Mouse (Mus musculus): ENCODE data around the gene Fam166a.
"Not testable (repeated sequence)": the region's sequence is repeated elsewhere in the genome, so short reads cannot be mapped to it uniquely, and the experiment has no call there.

Gene Fam166a

DNA sequence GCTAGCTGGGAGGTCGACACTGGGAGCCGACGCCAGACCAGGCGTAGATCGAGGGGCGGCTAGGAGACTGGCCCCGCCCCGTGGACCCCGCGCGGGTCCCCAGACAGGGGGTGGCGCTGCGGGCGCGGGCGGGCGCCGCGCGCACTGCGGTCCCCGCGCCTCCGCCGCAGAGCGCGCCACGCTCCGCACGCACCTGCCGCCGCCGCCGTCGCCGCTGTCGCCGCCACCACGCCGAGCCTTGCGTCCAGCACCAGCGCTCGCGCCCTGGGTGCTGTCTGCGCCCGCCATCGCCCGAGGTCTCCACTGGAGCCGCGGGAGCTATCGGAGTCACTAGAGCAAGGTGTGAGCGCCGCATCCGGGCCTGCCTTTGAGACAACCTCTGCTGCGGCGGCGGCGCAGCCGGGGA lies 23.6 kb downstream of the Fam166a start, which contains the start of the genes Rnf208 and Cysrt1:
Gene Rnf208, plus strand, starts transcription at position 155 of the 406 bp plus-strand sequence.
Gene Cysrt1, minus strand, starts transcription at position 352 of the 406 bp plus-strand sequence.
- no peak for DNase-seq (ENCODE audit: low read depth)

DNA sequence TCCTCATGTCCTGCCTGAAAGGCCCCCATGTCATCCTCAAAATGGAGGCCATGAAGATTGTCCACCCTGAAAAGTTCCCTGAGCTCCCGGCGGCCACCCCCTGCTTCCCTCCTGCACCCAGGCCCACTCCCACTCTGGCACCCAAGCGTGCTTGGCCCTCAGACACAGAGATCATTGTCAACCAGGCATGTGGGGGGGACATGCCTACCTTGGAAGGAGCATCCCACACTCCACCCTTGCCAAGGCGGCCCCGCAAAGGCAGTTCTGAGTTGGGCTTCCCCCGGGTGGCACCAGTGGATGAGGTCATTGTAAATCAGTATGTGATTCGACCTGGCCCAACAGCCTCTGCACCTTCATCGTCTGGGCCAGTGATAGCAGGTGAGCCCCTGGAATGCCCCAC lies 24.8 kb downstream of the Fam166a start:
- no peak for DNase-seq (ENCODE audit: low read depth)

DNA sequence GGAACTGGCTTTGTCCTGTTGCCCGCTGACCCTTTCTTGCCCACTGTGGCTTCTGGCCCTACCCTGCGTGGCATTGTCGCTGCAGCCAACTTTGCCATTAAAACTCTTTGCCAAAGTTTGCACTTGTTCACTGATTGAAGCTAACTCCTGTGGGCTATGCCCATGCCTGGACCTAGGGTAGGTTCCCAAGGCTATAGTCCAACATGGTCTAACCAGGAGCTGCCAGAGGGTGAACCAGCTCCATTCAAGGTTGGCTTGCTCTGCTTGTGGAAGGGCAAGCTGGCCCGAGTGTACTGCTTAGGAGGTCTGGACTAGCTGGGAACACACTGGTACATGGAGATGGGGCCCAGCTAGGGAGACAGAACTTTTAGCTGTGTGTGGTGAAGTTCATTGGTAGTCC lies 25.6 kb downstream of the Fam166a start:
- DNase-seq (ENCODE audit: low read depth), result no peak

- no peak for DNase-seq (ENCODE audit: low read depth)
Measured at GRCm38 (mm10) chr2:25246183-25247072, 27.9 kb downstream of the Fam166a start, which contains the start of gene AL732309.1. Gene AL732309.1, minus strand, starts transcription at chr2:25246863.

- no peak for DNase-seq (ENCODE audit: low read depth)
Measured at GRCm38 (mm10) chr2:25252331-25252730, 33.8 kb downstream of the Fam166a start.

GRCm38 (mm10) chr2:25255284-25255779 lies 36.8 kb downstream of the Fam166a start, which contains the start of gene Tmem203:
Gene Tmem203, plus strand, starts transcription at chr2:25255439.
- DNase-seq (ENCODE audit: low read depth), result peak; percentile 94

DNA sequence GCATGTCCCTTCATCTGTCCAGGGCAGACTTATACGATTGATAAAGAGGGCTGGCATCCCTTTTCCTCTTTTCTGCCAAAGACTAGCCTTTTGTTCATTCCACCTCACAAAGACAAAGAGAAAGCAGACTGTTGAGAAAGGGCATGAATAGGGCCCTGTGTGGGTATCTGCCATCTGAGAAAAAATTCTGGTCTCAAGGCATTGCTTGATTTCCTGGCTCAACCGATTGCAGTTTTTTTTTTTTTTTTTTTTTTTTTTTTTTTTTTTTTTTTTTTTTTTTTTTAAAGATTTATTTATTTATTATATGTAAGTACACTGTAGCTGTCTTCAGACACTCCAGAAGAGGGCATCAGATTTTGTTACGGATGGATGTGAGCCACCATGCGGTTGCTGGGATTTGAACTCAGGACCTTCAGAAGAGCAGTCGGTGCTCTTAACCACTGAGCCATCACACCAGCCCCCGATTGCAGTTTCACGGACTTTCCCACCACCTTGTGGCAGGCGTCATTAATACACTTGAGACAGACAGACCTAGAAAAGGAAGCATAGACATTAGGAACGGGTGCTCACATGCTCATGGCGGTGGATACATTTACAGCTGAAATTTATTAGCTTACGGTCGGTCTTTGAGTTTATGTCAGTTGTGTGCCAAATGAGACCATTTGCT lies 38.0 kb downstream of the Fam166a start:
- peak; percentile 80 for DNase-seq (ENCODE audit: low read depth)

- DNase-seq (ENCODE audit: low read depth), result not testable (repeated sequence)
Measured at GRCm38 (mm10) chr2:25257250-25257649, 38.7 kb downstream of the Fam166a start.

DNA sequence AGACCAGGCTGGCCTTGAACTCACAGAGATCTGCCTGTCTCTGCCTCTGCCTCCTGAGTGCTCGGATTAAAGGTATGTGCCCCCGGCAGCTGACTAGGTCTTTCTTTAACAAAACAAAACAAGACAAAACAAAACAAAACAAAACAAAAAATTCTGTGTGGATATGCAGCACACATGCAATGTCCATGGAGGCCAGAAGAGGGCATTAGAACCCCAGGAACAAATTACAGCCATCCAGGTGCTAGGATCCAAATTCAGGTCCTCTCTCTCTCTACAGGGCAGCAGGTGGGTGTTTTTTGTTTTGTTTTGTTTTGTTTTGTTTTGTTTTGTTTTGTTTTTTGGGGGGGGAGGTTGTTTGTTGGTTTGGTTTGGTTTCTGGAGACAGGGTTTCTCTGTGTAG lies 40.3 kb downstream of the Fam166a start:
- peak; percentile 47 for DNase-seq (ENCODE audit: low read depth)

GRCm38 (mm10) chr2:25261870-25262269 lies 43.3 kb downstream of the Fam166a start:
- no peak for DNase-seq (ENCODE audit: low read depth)

DNA sequence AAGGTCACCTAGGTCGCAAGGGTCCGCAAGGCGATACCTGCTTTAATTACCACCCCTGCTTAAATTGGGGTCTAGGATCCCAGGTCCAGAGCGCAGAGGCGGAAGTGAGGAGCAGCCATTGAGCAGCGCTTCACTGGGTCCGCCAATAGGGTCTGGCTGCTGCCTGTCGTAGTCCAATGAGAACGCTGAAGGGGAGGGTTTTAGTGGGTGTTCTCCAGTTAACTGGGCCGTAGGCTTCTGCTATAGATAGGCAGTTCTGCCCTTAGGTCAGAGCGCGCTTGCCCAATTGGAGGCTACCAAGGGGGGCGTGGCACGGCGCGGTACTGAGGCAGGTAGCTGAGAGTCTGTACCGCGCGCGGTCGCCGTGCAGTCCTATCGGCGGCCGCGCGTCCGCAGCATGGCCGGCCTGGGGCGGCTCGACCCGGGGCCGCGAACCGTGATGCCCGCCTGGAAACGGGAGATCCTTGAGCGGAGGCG lies 43.8 kb downstream of the Fam166a start, which contains the start of gene Tprn:
Gene Tprn, plus strand, starts transcription at position 328 of the 477 bp plus-strand sequence.
- peak; percentile 95 for DNase-seq (ENCODE audit: low read depth)

GRCm38 (mm10) chr2:25262795-25263622 lies 44.5 kb downstream of the Fam166a start:
- DNase-seq (ENCODE audit: low read depth), result peak; percentile 50

DNA sequence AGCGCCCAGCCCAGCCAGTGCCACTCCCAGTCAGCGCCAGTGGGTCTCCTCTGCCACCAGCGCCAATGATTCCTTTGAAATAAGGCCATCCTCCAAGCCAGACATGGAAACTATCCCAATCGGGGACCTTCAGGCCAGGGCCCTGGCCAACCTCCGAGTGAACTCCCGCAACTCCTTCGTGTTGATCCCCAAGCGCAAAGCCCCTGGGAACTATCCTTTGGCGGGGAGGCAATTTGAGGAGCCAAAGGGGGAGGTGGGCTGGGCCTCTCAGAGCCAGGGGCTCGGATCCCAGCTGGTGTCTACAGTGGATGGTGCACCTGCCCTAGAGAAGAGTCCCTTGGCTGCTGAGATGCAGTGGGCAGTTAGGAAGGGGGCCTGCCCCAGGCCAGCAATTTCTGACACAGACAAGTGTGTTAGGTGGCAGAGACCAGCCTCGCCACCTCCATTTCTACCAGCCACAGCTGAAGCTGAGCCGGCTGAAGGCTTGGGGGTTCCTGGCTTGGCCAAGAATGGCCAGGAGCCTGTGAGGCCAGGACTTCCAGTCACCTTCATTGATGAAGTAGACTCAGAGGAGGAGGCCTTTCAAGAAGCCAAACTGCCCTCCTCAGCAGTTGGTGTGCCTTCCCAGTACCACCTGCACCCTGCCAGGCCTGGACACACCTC lies 45.2 kb downstream of the Fam166a start:
- no peak for DNase-seq (ENCODE audit: low read depth)

GRCm38 (mm10) chr2:25264286-25264660 lies 45.7 kb downstream of the Fam166a start:
- no peak for DNase-seq (ENCODE audit: low read depth)

DNA sequence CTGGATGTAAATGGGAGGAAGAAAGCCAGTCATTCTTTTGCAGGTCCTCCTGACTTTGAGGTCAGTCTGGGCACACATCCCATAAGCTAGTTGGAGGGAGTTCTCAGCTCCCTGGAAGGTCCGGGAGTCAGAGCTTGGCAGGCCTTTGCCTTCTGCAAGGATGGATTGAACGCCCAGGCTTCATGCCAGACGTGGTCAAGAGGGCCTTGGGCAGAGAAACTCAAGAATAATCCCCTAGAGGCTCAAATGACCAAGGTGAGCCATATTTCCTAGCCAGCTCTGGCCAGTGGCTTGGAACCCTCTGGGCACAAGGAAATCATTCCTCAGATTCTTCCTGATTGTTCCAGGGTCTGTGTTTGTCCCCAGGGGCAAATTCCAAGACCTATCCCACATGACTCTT lies 46.3 kb downstream of the Fam166a start:
- peak; percentile 80 for DNase-seq (ENCODE audit: low read depth)

GRCm38 (mm10) chr2:25265897-25266656 lies 47.5 kb downstream of the Fam166a start:
- no peak for DNase-seq (ENCODE audit: low read depth)

DNA sequence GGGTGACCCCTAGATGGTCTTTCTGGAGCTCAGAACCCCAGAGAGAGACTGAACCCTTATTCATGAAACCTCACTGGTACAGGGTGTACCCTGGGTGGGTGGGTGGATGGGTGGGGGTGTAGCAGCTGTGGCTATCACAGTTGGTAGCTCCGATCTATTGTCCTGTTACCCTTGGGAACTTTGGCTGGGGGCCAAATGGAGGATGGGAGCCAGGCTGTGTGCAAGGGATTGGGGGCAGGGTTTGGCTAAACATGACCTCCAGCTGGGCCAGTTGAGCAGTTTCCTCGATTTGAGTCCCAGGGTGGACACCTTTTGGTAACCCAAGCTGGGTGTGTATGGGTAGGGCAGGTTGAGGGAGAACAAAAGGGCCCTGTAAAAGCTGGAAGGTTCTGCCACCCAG lies 48.2 kb downstream of the Fam166a start:
- DNase-seq (ENCODE audit: low read depth), result no peak

- no peak for DNase-seq (ENCODE audit: low read depth)
Measured at GRCm38 (mm10) chr2:25267241-25267640, 48.7 kb downstream of the Fam166a start.

GRCm38 (mm10) chr2:25267746-25268309 lies 49.3 kb downstream of the Fam166a start:
- no peak for DNase-seq (ENCODE audit: low read depth)

All from NIH3T3 (cell line).